Mouse (Mus musculus) heart, embryonic 13.5 days (tissue): ENCODE measurements at regions not wholly inside any gene's neighbourhood (a gene's known extent, or its start where the extent isn't known, plus 50 kb on each side); places are given as distances from the start of the nearest gene placed in this dataset.
A peak's percentile ranks its signal among the peaks of the same experiment; 100 is the strongest.

Experiments
- ATAC-seq: fragments of 200-750 bp; cut with Nextera tagmentation; 2 replicates; pipeline ENCODE4 v1.8.0; 2017; ENCODE audit warnings: moderate TSS enrichment; ENCODE audit not compliant: insufficient number of reproducible peaks, low FRiP score, low TSS enrichment; ENCODE audit errors: extremely low read depth
- H3K27ac ChIP-seq: fragments of 300-500 bp; sonication (generic); replicated peaks from 2 replicates; pipeline ENCODE4 v1.5.1; 2015; ENCODE audit warnings: moderate library complexity, mild to moderate bottlenecking, inconsistent platforms
- H3K27me3 ChIP-seq: fragments of 300-500 bp; sonication (generic); replicated peaks from 2 replicates; pipeline ENCODE4 v1.6.1; 2015; ENCODE audit warnings: mild to moderate bottlenecking, inconsistent platforms
- H3K36me3 ChIP-seq: fragments of 300-500 bp; sonication (generic); 2 replicates; pipeline ENCODE4 v1.6.1; 2015; ENCODE audit warnings: mild to moderate bottlenecking, inconsistent platforms
- H3K4me1 ChIP-seq: fragments of 300-500 bp; sonication (generic); 2 replicates; pipeline ENCODE4 v1.6.1; 2015; ENCODE audit warnings: inconsistent platforms
- H3K4me2 ChIP-seq: fragments of 300-500 bp; sonication (generic); 2 replicates; pipeline ENCODE4 v1.6.1; 2015; ENCODE audit warnings: inconsistent platforms, mild to moderate bottlenecking, moderate library complexity
- H3K4me3 ChIP-seq: fragments of 300-500 bp; sonication (generic); 2 replicates; pipeline ENCODE4 v1.5.1; 2015; ENCODE audit warnings: moderate library complexity, mild to moderate bottlenecking, inconsistent platforms
- H3K9ac ChIP-seq: fragments of 300-500 bp; sonication (generic); 2 replicates; pipeline ENCODE4 v1.6.1; 2015; ENCODE audit warnings: inconsistent platforms, mild to moderate bottlenecking, moderate library complexity
- H3K9me3 ChIP-seq: fragments of 300-500 bp; sonication (generic); 2 replicates; pipeline ENCODE4 v1.6.1; 2016; ENCODE audit warnings: inconsistent platforms
- WGBS: fragments of 180-500 bp; shearing (Covaris S2); methylation state at CpG from one replicate; pipeline ENCODE4 v1.1.7; 2015; ENCODE audit warnings: mixed read lengths; 5-methylcytosine and 5-hydroxymethylcytosine counted together

- WGBS, result 91% methylated on average over 24 of the region's 24 CpGs
- no peak for ATAC-seq
- 0 out of 2 replicates have a peak, but pooled peaks cover 4% of the 10 kb centered on the region for H3K36me3 ChIP-seq
Measured at GRCm38 (mm10) chr14:105599550-105600453, 296.8 kb downstream of the Spry2 start.

GRCm38 (mm10) chr14:105589751-105590150 lies 306.9 kb downstream of the Spry2 start:
- Histone ChIP-seq H3K4me3 (peak overlapping the region; percentile 44), H3K4me1 (peaks cover 29% of the 10 kb centered on the region), H3K4me2 (peak overlapping the region; percentile 63), H3K9ac (peak overlapping the region; percentile 71), H3K27ac (peak overlapping the region; percentile 62), H3K27me3 (no peaks in the 10 kb centered on the region), H3K36me3 (no peaks in the 10 kb centered on the region), H3K9me3 (no peaks in the 10 kb centered on the region)
- WGBS, result 67% methylated on average over 7 of the region's 7 CpGs
- no peak for ATAC-seq

More at GRCm38 (mm10) chr14:105599550-105600453, 296.8 kb downstream of the Spry2 start:
- no peaks in the 10 kb centered on the region for H3K27me3 ChIP-seq
- no peak overlapping the region for H3K9ac ChIP-seq
- H3K4me2 ChIP-seq, result no peak overlapping the region
- H3K27ac ChIP-seq, result no peak overlapping the region
- no peaks in the 10 kb centered on the region for H3K4me1 ChIP-seq
- H3K9me3 ChIP-seq, result peaks cover 6% of the 10 kb centered on the region
- H3K4me3 ChIP-seq, result no peak overlapping the region

GRCm38 (mm10) chr14:105589261-105589660 lies 307.4 kb downstream of the Spry2 start:
- Histone ChIP-seq H3K27ac (peak overlapping the region; percentile 62), H3K4me1 (peaks cover 29% of the 10 kb centered on the region), H3K9me3 (no peaks in the 10 kb centered on the region), H3K27me3 (no peaks in the 10 kb centered on the region), H3K9ac (peak overlapping the region; percentile 71), H3K36me3 (no peaks in the 10 kb centered on the region), H3K4me2 (peak overlapping the region; percentile 63), H3K4me3 (peak overlapping the region; percentile 44)
- WGBS, result 50% methylated on average over 20 of the region's 20 CpGs
- no peak for ATAC-seq

- H3K9ac ChIP-seq, result no peak overlapping the region
- no peaks in the 10 kb centered on the region for H3K9me3 ChIP-seq
- H3K4me1 ChIP-seq, result peaks cover 29% of the 10 kb centered on the region
- no peaks in the 10 kb centered on the region for H3K27me3 ChIP-seq
- H3K4me2 ChIP-seq, result peak overlapping the region; percentile 63
- peak overlapping the region; percentile 62 for H3K27ac ChIP-seq
- 75% methylated on average over 15 of the region's 15 CpGs for WGBS
- H3K36me3 ChIP-seq, result no peaks in the 10 kb centered on the region
- no peak for ATAC-seq
- peak overlapping the region; percentile 44; the same call in 1 of the 2 replicates for H3K4me3 ChIP-seq
Measured at GRCm38 (mm10) chr14:105588391-105589163, 308.0 kb downstream of the Spry2 start.

- H3K27me3 ChIP-seq, result no peaks in the 10 kb centered on the region
- 83% methylated on average over 8 of the region's 8 CpGs for WGBS
- no peak for ATAC-seq
- no peaks in the 10 kb centered on the region for H3K9me3 ChIP-seq
- H3K4me3 ChIP-seq, result no peak overlapping the region
- H3K36me3 ChIP-seq, result no peaks in the 10 kb centered on the region
- H3K4me2 ChIP-seq, result no peak overlapping the region
- H3K4me1 ChIP-seq, result peaks cover 29% of the 10 kb centered on the region
- H3K9ac ChIP-seq, result no peak overlapping the region
- peak overlapping the region; percentile 62 for H3K27ac ChIP-seq
Measured at GRCm38 (mm10) chr14:105588029-105588390, 308.6 kb downstream of the Spry2 start.

GRCm38 (mm10) chr14:105584632-105585031 lies 312.0 kb downstream of the Spry2 start:
- Histone ChIP-seq H3K4me3 (no peak overlapping the region), H3K27me3 (no peaks in the 10 kb centered on the region), H3K4me2 (no peak overlapping the region), H3K4me1 (0 out of 2 replicates have a peak, but pooled peaks cover 17% of the 10 kb centered on the region), H3K9me3 (no peaks in the 10 kb centered on the region), H3K9ac (no peak overlapping the region), H3K36me3 (no peaks in the 10 kb centered on the region), H3K27ac (no peak overlapping the region)
- no peak for ATAC-seq
- WGBS, result 70% methylated on average over 3 of the region's 3 CpGs

GRCm38 (mm10) chr14:105583497-105583896 lies 313.1 kb downstream of the Spry2 start:
- H3K36me3 ChIP-seq, result no peaks in the 10 kb centered on the region
- WGBS, result 84% methylated on average over 2 of the region's 2 CpGs
- no peak overlapping the region for H3K27ac ChIP-seq
- H3K4me1 ChIP-seq, result 0 out of 2 replicates have a peak, but pooled peaks cover 7% of the 10 kb centered on the region
- no peaks in the 10 kb centered on the region for H3K9me3 ChIP-seq
- no peak overlapping the region for H3K4me3 ChIP-seq
- H3K27me3 ChIP-seq, result no peaks in the 10 kb centered on the region
- no peak overlapping the region for H3K9ac ChIP-seq
- H3K4me2 ChIP-seq, result no peak overlapping the region
- no peak for ATAC-seq

- H3K9ac ChIP-seq, result no peak overlapping the region
- H3K9me3 ChIP-seq, result no peaks in the 10 kb centered on the region
- no peak overlapping the region for H3K27ac ChIP-seq
- 52% methylated on average over 4 of the region's 4 CpGs for WGBS
- no peaks in the 10 kb centered on the region for H3K27me3 ChIP-seq
- peaks cover 22% of the 10 kb centered on the region for H3K4me1 ChIP-seq
- no peaks in the 10 kb centered on the region for H3K36me3 ChIP-seq
- no peak for ATAC-seq
- no peak overlapping the region for H3K4me2 ChIP-seq
- H3K4me3 ChIP-seq, result no peak overlapping the region
Measured at GRCm38 (mm10) chr14:105576266-105576665, 317.9 kb downstream of the Ndfip2 start.

GRCm38 (mm10) chr14:105572036-105572891 lies 313.9 kb downstream of the Ndfip2 start:
- H3K4me3 ChIP-seq, result peak overlapping the region; percentile 30
- ATAC-seq, result no peak

GRCm38 (mm10) chr14:105570156-105570555 lies 311.8 kb downstream of the Ndfip2 start:
- Histone ChIP-seq H3K36me3 (no peaks in the 10 kb centered on the region), H3K27ac (no peak overlapping the region), H3K9ac (no peak overlapping the region), H3K4me3 (no peak overlapping the region), H3K4me2 (no peak overlapping the region), H3K27me3 (no peaks in the 10 kb centered on the region), H3K4me1 (peaks cover 29% of the 10 kb centered on the region), H3K9me3 (no peaks in the 10 kb centered on the region)
- ATAC-seq, result no peak
- 69% methylated on average over 6 of the region's 6 CpGs for WGBS

More at GRCm38 (mm10) chr14:105572036-105572891, 313.9 kb downstream of the Ndfip2 start:
- Histone ChIP-seq H3K9ac (peak overlapping the region; percentile 38; the same call in 1 of the 2 replicates), H3K4me2 (peak overlapping the region; percentile 58), H3K9me3 (no peaks in the 10 kb centered on the region), H3K36me3 (no peaks in the 10 kb centered on the region), H3K4me1 (peaks cover 22% of the 10 kb centered on the region), H3K27me3 (no peaks in the 10 kb centered on the region), H3K27ac (peak overlapping the region; percentile 7; the same call in 1 of the 2 replicates)
- WGBS, result 25% methylated on average over 18 of the region's 18 CpGs
